Mouse (Mus musculus) embryonic facial prominence, embryonic 12.5 days (tissue): ENCODE data around the gene Anks3. TPM values are rescaled to one million over a fixed set of nuclear protein-coding genes. Genes with fewer than 3 reads are reported as not detected.

ENCODE experiments used
- polyA plus RNA-seq: library from polyadenylated mRNA; unstranded; fragments of >200 nt; fragmentation: Nextera tagmentation; extraction: Ambion mirVana; gene quantifications from 2 replicates; pipeline ENCODE4 v1.2.1, GENCODE M21; 2016

Anks3 gene
- polyA plus RNA-seq, 1 experiment from 2014 or later: 69.2 TPM

Other genes starting within 250 kb of the Anks3 start
- gene Nmral1, start 244.8 kb downstream of the Anks3 start, polyA plus RNA-seq: 124 and 135 TPM in 2 replicates
- gene Hmox2, start 237.8 kb downstream of the Anks3 start, polyA plus RNA-seq: 102 and 105 TPM in 2 replicates
- 96.8 and 99.7 TPM in 2 replicates for gene Cdip1, start 173.9 kb downstream of the Anks3 start, polyA plus RNA-seq
- 0.50 and 0.67 TPM in 2 replicates for gene 4930562C15Rik, start 128.8 kb downstream of the Anks3 start, polyA plus RNA-seq
- gene Ubald1, start 83.9 kb downstream of the Anks3 start, polyA plus RNA-seq: 31.2 and 32.7 TPM in 2 replicates
- 91.9 and 93.4 TPM in 2 replicates for gene Mgrn1, start 78.0 kb downstream of the Anks3 start, polyA plus RNA-seq
- 171 and 177 TPM in 2 replicates for gene Nudt16l1, start 25.4 kb downstream of the Anks3 start, polyA plus RNA-seq
- gene Sept12, start 33.6 kb upstream of the Anks3 start, polyA plus RNA-seq: not detected in 2 replicates
- gene Smim22, start 43.1 kb upstream of the Anks3 start, polyA plus RNA-seq: 3.6 and 3.9 TPM in 2 replicates
- gene Rogdi, start 49.3 kb upstream of the Anks3 start, polyA plus RNA-seq: 65.1 and 74.9 TPM in 2 replicates
- gene Glyr1, start 85.7 kb upstream of the Anks3 start, polyA plus RNA-seq: 169 and 172 TPM in 2 replicates
- gene Ubn1, start 85.9 kb upstream of the Anks3 start, polyA plus RNA-seq: 26.9 and 27.0 TPM in 2 replicates
- gene Ppl, start 168.2 kb upstream of the Anks3 start, polyA plus RNA-seq: 3.2 and 3.3 TPM in 2 replicates
- 0.13 TPM in 1 of 2 replicates, not detected in the other for gene Sec14l5, start 182.9 kb upstream of the Anks3 start, polyA plus RNA-seq
- gene Nagpa, start 239.8 kb upstream of the Anks3 start, polyA plus RNA-seq: 14.6 and 17.1 TPM in 2 replicates